Mouse (Mus musculus) intestine, embryonic 15.5 days (tissue): ENCODE measurements at regions not wholly inside any gene's neighbourhood (a gene's known extent, or its start where the extent isn't known, plus 50 kb on each side); places are given as distances from the start of the nearest gene placed in this dataset.

Experiments
- ATAC-seq: fragments of 200-750 bp; cut with Nextera tagmentation; 2 replicates; pipeline ENCODE4 v1.8.0; 2017; ENCODE audit warnings: moderate TSS enrichment, moderate library complexity
- H3K27ac ChIP-seq: fragments of 300-500 bp; sonication (generic); 2 replicates; pipeline ENCODE4 v1.5.1; 2015; ENCODE audit warnings: mild to moderate bottlenecking, inconsistent platforms
- H3K27me3 ChIP-seq: fragments of 300-500 bp; sonication (generic); replicated peaks from 2 replicates; pipeline ENCODE4 v1.6.1; 2015; ENCODE audit warnings: inconsistent platforms
- H3K36me3 ChIP-seq: fragments of 300-500 bp; sonication (generic); 2 replicates; pipeline ENCODE4 v1.6.1; 2015; ENCODE audit warnings: inconsistent platforms
- H3K4me1 ChIP-seq: fragments of 300-500 bp; sonication (generic); replicated peaks from 2 replicates; pipeline ENCODE4 v1.6.1; 2015; ENCODE audit warnings: inconsistent platforms
- H3K4me2 ChIP-seq: fragments of 300-500 bp; sonication (generic); replicated peaks from 2 replicates; pipeline ENCODE4 v1.6.1; 2015; ENCODE audit warnings: mild to moderate bottlenecking, inconsistent platforms
- H3K4me3 ChIP-seq: fragments of 300-500 bp; sonication (generic); replicated peaks from 2 replicates; pipeline ENCODE4 v1.5.1; 2015; ENCODE audit warnings: inconsistent platforms
- H3K9ac ChIP-seq: fragments of 300-500 bp; sonication (generic); 2 replicates; pipeline ENCODE4 v1.6.1; 2015; ENCODE audit warnings: inconsistent platforms
- H3K9me3 ChIP-seq: fragments of 300-500 bp; sonication (generic); 2 replicates; pipeline ENCODE4 v1.6.1; 2016; ENCODE audit warnings: inconsistent platforms
- WGBS: fragments of 180-500 bp; shearing (Covaris S2); methylation state at CpG from one replicate; pipeline ENCODE4 v1.1.7; 2015; 5-methylcytosine and 5-hydroxymethylcytosine counted together

DNA sequence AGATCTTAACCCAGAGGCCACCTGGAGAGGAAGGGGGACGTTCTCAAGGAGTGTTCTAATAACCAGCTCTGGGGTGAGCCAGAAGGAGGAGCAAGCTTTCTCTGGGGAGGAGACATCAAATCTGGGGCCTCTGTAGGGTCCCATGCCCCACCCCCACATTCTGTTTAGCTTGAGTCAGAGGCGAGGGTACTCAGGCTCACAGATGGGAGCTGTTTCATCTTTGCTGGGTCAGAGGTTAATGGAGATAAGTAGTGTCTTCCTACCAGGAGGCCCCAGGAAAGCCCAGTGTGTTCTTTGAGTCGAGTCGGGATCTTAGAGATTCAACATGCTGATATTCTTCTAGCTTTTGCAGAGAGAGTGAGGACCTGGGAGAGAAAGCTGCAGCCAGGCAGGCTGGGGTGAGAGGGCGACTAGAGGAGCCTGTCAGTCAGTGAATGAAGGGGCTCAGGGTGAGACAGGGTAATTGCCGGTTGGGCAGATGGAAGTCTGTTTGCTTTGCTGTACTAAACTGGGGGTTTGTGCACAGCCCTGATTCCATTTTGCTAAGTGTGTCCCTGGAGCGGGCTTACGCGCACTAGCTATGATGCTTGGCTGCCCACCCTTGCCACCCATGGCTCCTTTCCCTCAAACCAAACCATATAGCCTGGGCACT lies 124.0 kb downstream of the Dact1 start:
- Histone ChIP-seq H3K9me3 (no peaks in the 10 kb centered on the region), H3K9ac (peak overlapping the region; percentile 13; the same call in 1 of the 2 replicates), H3K36me3 (no peaks in the 10 kb centered on the region), H3K4me3 (no peak overlapping the region), H3K27ac (no peak overlapping the region), H3K4me2 (no peak overlapping the region), H3K27me3 (no peaks in the 10 kb centered on the region), H3K4me1 (peaks cover 19% of the 10 kb centered on the region)
- WGBS: 33% methylated on average over 9 of the region's 9 CpGs
- peak; percentile 65 for ATAC-seq

DNA sequence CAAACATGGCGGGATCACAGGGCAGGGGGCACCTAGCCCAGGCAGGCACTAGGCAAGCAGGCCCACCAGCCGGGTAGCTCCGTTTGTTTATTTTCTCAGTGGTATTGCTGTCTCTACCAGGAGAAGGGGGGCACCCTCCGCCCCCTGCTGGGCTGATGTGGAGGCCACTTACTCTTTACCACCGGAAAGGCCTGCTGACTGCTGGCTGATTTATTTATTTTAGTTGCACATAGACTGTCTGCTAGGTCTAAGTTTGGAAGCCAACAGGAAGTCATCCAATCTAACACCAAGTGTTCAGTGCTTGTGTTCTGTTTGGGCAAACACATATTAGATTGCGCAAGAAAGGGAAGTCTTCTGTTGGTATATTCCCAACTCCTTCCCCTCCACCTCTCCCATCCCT lies 128.6 kb downstream of the Dact1 start:
- H3K4me1 ChIP-seq: peaks cover 17% of the 10 kb centered on the region
- H3K4me3 ChIP-seq: no peak overlapping the region
- no peak overlapping the region for H3K27ac ChIP-seq
- WGBS: 34% methylated on average over 6 of the region's 6 CpGs
- peak; percentile 48; the same call in 1 of the 2 replicates for ATAC-seq
- no peak overlapping the region for H3K9ac ChIP-seq
- H3K9me3 ChIP-seq: no peaks in the 10 kb centered on the region
- H3K4me2 ChIP-seq: no peak overlapping the region
- H3K27me3 ChIP-seq: no peaks in the 10 kb centered on the region
- no peaks in the 10 kb centered on the region for H3K36me3 ChIP-seq

DNA sequence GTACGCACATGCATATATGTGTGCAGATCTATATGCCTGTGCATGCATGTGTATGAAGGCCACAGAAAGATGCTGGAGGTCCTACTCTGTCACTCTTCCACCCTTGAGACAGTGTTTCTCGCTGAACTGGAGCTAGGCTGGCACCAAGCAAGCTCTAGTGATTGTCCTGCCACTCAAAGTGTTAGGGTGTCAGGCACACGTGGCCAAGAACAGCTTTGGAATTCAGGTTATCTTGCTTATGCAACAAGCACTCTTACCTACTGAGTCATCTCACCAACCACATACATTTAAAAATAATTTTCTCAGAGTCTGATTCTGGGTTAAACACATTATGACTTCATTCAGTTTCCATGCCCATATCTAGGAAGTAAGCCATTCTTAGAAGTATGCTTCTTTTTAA lies 131.2 kb downstream of the Dact1 start:
- H3K4me1 ChIP-seq: peaks cover 6% of the 10 kb centered on the region; the same call in 1 of the 2 replicates
- H3K9me3 ChIP-seq: no peaks in the 10 kb centered on the region
- H3K9ac ChIP-seq: no peak overlapping the region

GRCm38 (mm10) chr12:71441272-71441671 lies 131.6 kb downstream of the Dact1 start:
- no peak overlapping the region for H3K4me3 ChIP-seq
- no peak for ATAC-seq
- 72% methylated on average over 5 of the region's 5 CpGs for WGBS

More for the DNA sequence above, 131.2 kb downstream of the Dact1 start:
- H3K4me3 ChIP-seq: no peak overlapping the region
- 83% methylated on average over 3 of the region's 3 CpGs for WGBS
- ATAC-seq: no peak
- no peaks in the 10 kb centered on the region for H3K36me3 ChIP-seq
- H3K27ac ChIP-seq: no peak overlapping the region
- no peaks in the 10 kb centered on the region for H3K27me3 ChIP-seq
- H3K4me2 ChIP-seq: no peak overlapping the region

DNA sequence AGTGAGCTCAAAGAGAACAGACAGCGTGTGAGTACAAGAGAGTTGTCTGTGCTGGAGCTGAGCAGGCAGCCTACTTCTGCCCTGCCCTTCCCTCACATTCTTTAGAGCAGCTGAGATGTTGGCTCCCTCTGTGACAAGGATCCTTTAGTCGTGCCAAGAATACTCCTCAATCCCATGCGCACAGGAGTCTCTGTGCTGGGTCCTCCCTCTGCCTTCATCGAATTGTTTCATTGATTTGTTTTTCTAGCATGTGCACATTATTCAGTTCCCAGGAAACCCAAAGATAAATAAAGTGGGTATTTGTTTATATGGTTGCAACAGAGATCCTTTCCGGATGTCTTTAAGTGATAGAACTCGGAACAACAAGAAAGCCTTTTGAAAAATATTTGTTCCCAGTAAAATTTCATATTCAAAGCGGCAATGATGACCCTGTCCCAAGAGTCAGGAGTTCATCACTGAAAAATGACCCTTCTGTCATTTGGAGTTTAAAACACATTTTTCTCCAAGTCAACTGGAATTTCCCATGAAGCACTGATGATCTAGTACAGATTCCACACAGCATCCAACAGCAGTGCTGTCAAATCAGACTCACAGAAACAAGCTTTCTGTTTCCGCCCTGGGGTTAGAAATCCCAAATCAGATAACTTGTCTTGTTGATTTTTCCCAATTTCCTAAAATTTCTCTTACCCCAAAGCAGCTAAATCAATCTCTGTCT lies 136.7 kb downstream of the Dact1 start:
- H3K4me3 ChIP-seq: no peak overlapping the region
- H3K9me3 ChIP-seq: no peaks in the 10 kb centered on the region
- peak overlapping the region; percentile 48; the same call in 1 of the 2 replicates for H3K27ac ChIP-seq
- no peak overlapping the region for H3K4me2 ChIP-seq
- WGBS: 39% methylated on average over 8 of the region's 8 CpGs
- no peaks in the 10 kb centered on the region for H3K27me3 ChIP-seq
- no peaks in the 10 kb centered on the region for H3K36me3 ChIP-seq
- H3K4me1 ChIP-seq: no peaks in the 10 kb centered on the region
- H3K9ac ChIP-seq: no peak overlapping the region
- ATAC-seq: peak; percentile 45; the same call in 1 of the 2 replicates

More at GRCm38 (mm10) chr12:71441272-71441671, 131.6 kb downstream of the Dact1 start:
- no peak overlapping the region for H3K27ac ChIP-seq
- H3K9ac ChIP-seq: no peak overlapping the region
- H3K36me3 ChIP-seq: no peaks in the 10 kb centered on the region
- peaks cover 6% of the 10 kb centered on the region; the same call in 1 of the 2 replicates for H3K4me1 ChIP-seq
- H3K9me3 ChIP-seq: no peaks in the 10 kb centered on the region
- H3K4me2 ChIP-seq: no peak overlapping the region
- no peaks in the 10 kb centered on the region for H3K27me3 ChIP-seq

DNA sequence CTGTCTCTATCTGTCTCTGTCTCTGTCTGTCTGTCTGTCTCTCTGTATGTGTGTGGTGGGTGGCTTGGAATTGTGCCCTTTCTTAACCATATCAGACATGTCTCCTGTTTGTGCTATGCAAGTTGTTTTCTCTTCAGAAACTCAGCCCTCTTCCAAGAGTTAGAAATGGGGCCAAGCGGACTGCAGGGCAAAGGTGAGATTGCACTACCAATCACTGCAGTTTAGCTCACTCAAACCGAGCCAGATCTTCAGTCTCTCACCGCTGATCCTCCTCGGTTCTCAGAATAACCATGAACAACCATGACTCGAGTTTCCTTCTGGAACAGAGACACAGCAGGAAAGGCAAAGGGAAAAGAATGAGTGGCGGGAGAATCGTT lies 137.2 kb downstream of the Dact1 start:
- H3K27me3 ChIP-seq: no peaks in the 10 kb centered on the region

GRCm38 (mm10) chr12:71449032-71449431 lies 139.3 kb downstream of the Dact1 start:
- no peaks in the 10 kb centered on the region for H3K36me3 ChIP-seq
- no peak overlapping the region for H3K4me3 ChIP-seq
- H3K9me3 ChIP-seq: no peaks in the 10 kb centered on the region
- H3K9ac ChIP-seq: no peak overlapping the region
- no peak overlapping the region for H3K4me2 ChIP-seq
- no peak for ATAC-seq
- no peaks in the 10 kb centered on the region for H3K27me3 ChIP-seq
- 60% methylated on average over 3 of the region's 3 CpGs for WGBS
- no peak overlapping the region for H3K27ac ChIP-seq
- H3K4me1 ChIP-seq: no peaks in the 10 kb centered on the region

More for the DNA sequence above, 137.2 kb downstream of the Dact1 start:
- Histone ChIP-seq H3K9me3 (no peaks in the 10 kb centered on the region), H3K4me2 (no peak overlapping the region), H3K36me3 (no peaks in the 10 kb centered on the region), H3K27ac (peak overlapping the region; percentile 48; the same call in 1 of the 2 replicates), H3K4me3 (no peak overlapping the region), H3K9ac (no peak overlapping the region), H3K4me1 (no peaks in the 10 kb centered on the region)
- no peak for ATAC-seq
- 32% methylated on average over 7 of the region's 7 CpGs for WGBS

GRCm38 (mm10) chr12:71450128-71450527 lies 140.4 kb downstream of the Dact1 start:
- no peak overlapping the region for H3K27ac ChIP-seq
- WGBS: 66% methylated on average over 4 of the region's 4 CpGs
- no peak for ATAC-seq
- no peak overlapping the region for H3K4me2 ChIP-seq
- no peaks in the 10 kb centered on the region for H3K9me3 ChIP-seq
- H3K4me1 ChIP-seq: no peaks in the 10 kb centered on the region
- no peaks in the 10 kb centered on the region for H3K27me3 ChIP-seq
- no peaks in the 10 kb centered on the region for H3K36me3 ChIP-seq
- no peak overlapping the region for H3K9ac ChIP-seq
- H3K4me3 ChIP-seq: no peak overlapping the region

DNA sequence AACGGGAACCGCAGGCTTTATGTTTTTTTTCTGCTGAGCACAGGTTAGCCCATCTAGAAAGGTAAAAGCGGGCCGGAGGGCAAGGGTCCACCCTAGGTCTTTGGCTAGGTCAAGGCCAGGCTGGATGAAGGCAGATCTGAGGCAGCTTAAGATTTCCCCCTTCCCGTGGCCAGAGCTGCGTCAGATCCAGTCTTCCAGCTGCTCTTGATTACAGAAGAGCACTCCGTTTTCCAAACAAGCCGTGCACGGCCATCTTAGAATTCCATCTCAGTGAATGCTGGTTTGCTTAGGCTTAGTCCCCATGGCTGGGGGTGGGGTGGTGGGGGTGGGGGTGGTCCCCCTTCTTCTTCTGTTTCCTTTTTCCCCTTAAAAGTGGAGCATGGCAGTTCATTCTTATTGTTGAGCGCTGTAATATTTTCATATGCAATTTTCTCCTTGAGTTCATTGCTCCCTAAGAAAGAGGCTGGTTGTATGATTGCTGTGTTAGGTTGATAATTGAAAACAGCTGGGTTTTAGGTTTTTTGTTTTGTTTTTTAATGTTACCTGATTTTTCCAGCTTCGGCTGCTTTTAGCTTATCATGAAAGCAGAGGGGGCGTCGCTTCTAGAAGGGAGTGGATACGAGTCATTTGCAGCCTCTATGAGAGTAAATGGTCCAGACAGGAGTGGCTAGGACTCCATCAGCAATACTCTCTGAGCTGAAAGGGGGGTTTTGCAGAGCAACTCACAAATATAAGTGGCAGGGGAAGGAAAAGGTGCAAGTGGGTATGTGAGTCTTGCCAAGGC lies 141.2 kb downstream of the Dact1 start:
- ATAC-seq: no peak
- Histone ChIP-seq H3K9ac (no peak overlapping the region), H3K27me3 (no peaks in the 10 kb centered on the region), H3K36me3 (no peaks in the 10 kb centered on the region), H3K4me3 (no peak overlapping the region), H3K9me3 (no peaks in the 10 kb centered on the region), H3K4me1 (no peaks in the 10 kb centered on the region), H3K27ac (no peak overlapping the region), H3K4me2 (no peak overlapping the region)
- 68% methylated on average over 14 of the region's 14 CpGs for WGBS

GRCm38 (mm10) chr12:71456900-71457299 lies 147.2 kb downstream of the Dact1 start:
- Histone ChIP-seq H3K4me1 (no peaks in the 10 kb centered on the region), H3K4me2 (no peak overlapping the region), H3K9me3 (no peaks in the 10 kb centered on the region), H3K36me3 (no peaks in the 10 kb centered on the region), H3K27me3 (no peaks in the 10 kb centered on the region), H3K27ac (no peak overlapping the region), H3K9ac (no peak overlapping the region), H3K4me3 (no peak overlapping the region)
- no peak for ATAC-seq
- 62% methylated on average over 6 of the region's 6 CpGs for WGBS

DNA sequence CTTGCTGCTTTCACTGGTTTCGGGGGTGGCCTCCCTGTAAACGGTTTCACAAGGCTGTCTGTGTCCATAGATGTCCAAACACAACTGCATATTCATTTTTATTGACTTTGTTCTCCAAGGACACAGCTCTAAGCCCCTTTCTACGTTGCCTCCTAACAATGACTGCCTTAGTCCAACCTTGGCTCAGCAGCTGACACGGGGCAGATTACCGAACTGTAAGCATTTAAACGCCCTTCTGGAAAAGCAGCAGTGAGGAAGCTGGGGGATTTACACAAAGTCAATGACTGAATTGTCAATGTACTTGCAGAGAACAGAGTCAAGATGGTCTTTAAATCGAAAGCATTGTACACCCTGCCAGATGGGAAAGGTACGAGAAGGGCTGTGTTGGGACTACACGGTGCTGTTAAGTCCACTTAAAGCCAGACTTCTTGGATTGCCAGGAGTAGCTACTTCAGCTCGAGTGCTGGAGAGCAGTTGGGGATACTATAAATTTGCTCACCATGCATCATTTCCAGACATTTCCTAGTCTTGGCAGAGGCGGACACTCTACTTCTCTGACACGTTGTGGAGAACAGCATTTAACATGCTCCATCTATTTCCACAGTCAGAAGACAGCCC lies 149.0 kb downstream of the Dact1 start:
- H3K27me3 ChIP-seq: no peaks in the 10 kb centered on the region
- no peak overlapping the region for H3K27ac ChIP-seq
- no peaks in the 10 kb centered on the region for H3K4me1 ChIP-seq
- H3K4me3 ChIP-seq: no peak overlapping the region
- no peaks in the 10 kb centered on the region for H3K9me3 ChIP-seq
- H3K4me2 ChIP-seq: 0 out of 2 replicates have a peak overlapping the region, but pooled peaks have one; percentile 1
- no peak for ATAC-seq
- 32% methylated on average over 12 of the region's 12 CpGs for WGBS
- H3K36me3 ChIP-seq: no peaks in the 10 kb centered on the region
- H3K9ac ChIP-seq: no peak overlapping the region

DNA sequence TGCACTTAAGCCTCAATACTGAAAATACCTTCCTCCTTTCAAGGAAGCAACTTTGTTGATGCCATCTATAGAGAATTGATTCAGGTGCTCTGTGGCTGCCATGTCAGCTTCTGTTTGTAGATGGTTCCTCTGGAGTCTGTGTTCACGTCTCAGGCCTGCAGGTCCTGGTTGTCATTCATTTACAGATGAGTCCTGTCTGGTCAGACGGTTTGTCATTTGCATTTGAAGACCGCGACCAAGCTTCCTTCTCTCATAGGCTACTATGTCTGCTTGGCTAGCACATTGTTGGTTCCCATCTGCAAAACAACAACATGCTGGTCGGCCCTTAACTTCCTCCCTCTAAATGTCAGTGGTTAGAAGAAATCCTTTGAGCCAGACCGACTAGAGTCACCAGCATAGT lies 151.0 kb downstream of the Dact1 start:
- no peaks in the 10 kb centered on the region for H3K27me3 ChIP-seq
- no peak overlapping the region for H3K9ac ChIP-seq
- H3K4me2 ChIP-seq: no peak overlapping the region
- no peaks in the 10 kb centered on the region for H3K4me1 ChIP-seq
- H3K27ac ChIP-seq: no peak overlapping the region
- 75% methylated on average over 6 of the region's 6 CpGs for WGBS
- H3K36me3 ChIP-seq: no peaks in the 10 kb centered on the region
- no peak overlapping the region for H3K4me3 ChIP-seq
- H3K9me3 ChIP-seq: no peaks in the 10 kb centered on the region
- ATAC-seq: no peak
